Mouse (Mus musculus) G1E (cell line): Measurements from ENCODE around the gene Mcu. TPM values are rescaled to one million over a fixed set of nuclear protein-coding genes. Genes with fewer than 3 reads are reported as not detected.

Experiments
- ATAC-seq: 2 replicates; pipeline ENCODE4 v1.8.0; 2016; ENCODE audit warnings: mild to moderate bottlenecking; ENCODE audit not compliant: insufficient number of reproducible peaks, poor library complexity, low FRiP score, severe bottlenecking; ENCODE audit errors: extremely low read depth
- DNase-seq: peaks from one replicate; pipeline ENCODE4 v3.0.0; 2012; ENCODE audit warnings: low spot score
- H3K27me3 ChIP-seq: 2 replicates; pipeline ENCODE4 v1.6.1; 2012; ENCODE audit warnings: mild to moderate bottlenecking, low read length, inconsistent platforms; ENCODE audit not compliant: insufficient read depth
- H3K36me3 ChIP-seq: replicated peaks from 2 replicates; pipeline ENCODE3; 2012; ENCODE audit warnings: mild to moderate bottlenecking, inconsistent platforms
- H3K4me1 ChIP-seq: 2 replicates; pipeline ENCODE4 v1.6.1; 2012; ENCODE audit warnings: low read depth, low read length, inconsistent platforms, mixed read lengths; ENCODE audit not compliant: insufficient read depth
- H3K4me3 ChIP-seq: 2 replicates; pipeline ENCODE4 v1.5.1; 2012; ENCODE audit warnings: low read depth, mild to moderate bottlenecking, inconsistent platforms, low read length, moderate library complexity, mixed read lengths
- H3K9me3 ChIP-seq: replicated peaks from 2 replicates; pipeline ENCODE4 v1.6.1; 2012; ENCODE audit warnings: inconsistent platforms
- CTCF ChIP-seq: IDR thresholded peaks from 2 replicates; pipeline ENCODE4 v1.5.1; 2012; ENCODE audit warnings: low read depth, low read length, inconsistent platforms, mixed read lengths
- GATA1 ChIP-seq: IDR thresholded peaks from 2 replicates; pipeline ENCODE4 v1.6.1; 2012; ENCODE audit warnings: borderline replicate concordance, low read length, inconsistent platforms, mixed read lengths
- GATA2 ChIP-seq: IDR thresholded peaks from 2 replicates; pipeline ENCODE4 v1.6.1; 2012; ENCODE audit warnings: low read depth, low read length, inconsistent platforms, borderline replicate concordance
- POLR2AphosphoS5 ChIP-seq: IDR thresholded peaks from 2 replicates; pipeline ENCODE4 v1.6.1; 2012; ENCODE audit warnings: low read depth, low read length, inconsistent platforms; ENCODE audit not compliant: insufficient replicate concordance
- TAL1 ChIP-seq: conservative IDR thresholded peaks from 2 replicates; pipeline ENCODE4 v1.6.1; 2012; ENCODE audit warnings: low read depth, low read length, inconsistent platforms, mixed read lengths
- polyA plus RNA-seq: library from polyadenylated mRNA; stranded (reverse); fragments of >175 nt; gene quantifications from 2 replicates; pipeline ENCODE4 v1.2.3, GENCODE M21; 2012
- total RNA-seq, 2 experiments: library from RNA; stranded (forward) in 1 of 2; stranded (reverse) in 1 of 2; fragments of 200-1000 nt in 1 of 2; fragments of >200 nt in 1 of 2; fragmentation: Nextera tagmentation in 1 of 2; gene quantifications; 2 replicates each; pipeline ENCODE4 v1.2.3; 2014 to 2017

Mcu gene
- total and polyA plus RNA-seq, 3 experiments = 5.1 to 25.6 (median 22.5) TPM

GRCm38 (mm10) chr10:59547426-59547825, 69.1 kb downstream of the Mcu start:
- Histone ChIP-seq H3K9me3 (no peaks in the 10 kb centered on the region), H3K4me3 (no peak overlapping the region), H3K36me3 (peaks cover 10% of the 10 kb centered on the region), H3K4me1 (no peaks in the 10 kb centered on the region), H3K27me3 (no peaks in the 10 kb centered on the region)
- TF ChIP-seq TAL1 (no peak), CTCF (no peak), GATA1 (no peak), POLR2AphosphoS5 (no peak), GATA2 (no peak)
- no peak for DNase-seq
- no peak for ATAC-seq

DNA sequence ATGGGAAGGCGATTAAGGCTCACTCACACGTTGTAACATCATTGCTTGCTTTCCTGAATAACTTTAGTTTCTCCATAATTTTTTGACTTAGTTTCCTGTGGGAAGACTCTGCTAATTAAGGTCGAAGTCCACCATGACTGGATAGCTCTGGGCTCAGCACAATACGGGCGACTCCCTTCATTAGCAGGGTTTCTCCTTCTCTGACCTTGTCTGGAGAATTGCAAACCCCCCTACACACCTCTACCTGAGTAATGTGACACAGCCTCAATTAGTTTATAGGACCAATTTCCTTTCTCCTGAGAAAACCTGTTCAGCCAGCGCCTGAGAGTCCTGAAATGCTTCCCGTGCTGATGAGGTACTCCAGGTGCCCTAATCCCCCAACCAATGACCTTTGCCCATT, 71.3 kb downstream of the Mcu start:
- TF ChIP-seq CTCF (no peak), POLR2AphosphoS5 (no peak), GATA1 (no peak), TAL1 (no peak), GATA2 (no peak)
- Histone ChIP-seq H3K27me3 (no peaks in the 10 kb centered on the region), H3K4me1 (no peaks in the 10 kb centered on the region), H3K4me3 (no peak overlapping the region), H3K9me3 (no peaks in the 10 kb centered on the region), H3K36me3 (peaks cover 16% of the 10 kb centered on the region)
- DNase-seq (no peak), ATAC-seq (no peak)

DNA sequence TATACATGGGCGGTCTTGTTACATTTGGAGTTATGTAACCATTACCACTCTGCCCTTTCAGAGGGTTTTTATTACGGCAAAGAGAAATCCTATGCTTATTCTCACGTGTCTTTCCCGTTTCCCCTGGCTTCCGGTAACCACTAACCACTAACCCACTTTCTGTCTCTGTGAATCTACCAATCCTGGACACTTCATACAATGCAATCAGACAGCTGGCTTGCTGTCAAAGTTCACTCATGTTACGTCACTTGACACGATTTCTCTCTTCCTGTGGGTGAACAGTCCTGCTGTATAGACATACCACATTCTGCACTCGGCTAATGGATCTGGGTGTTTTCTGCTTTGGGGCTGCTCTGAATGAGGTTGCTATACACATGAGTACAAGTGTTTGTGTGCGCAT, 73.1 kb downstream of the Mcu start:
- H3K9me3 ChIP-seq = no peaks in the 10 kb centered on the region
- ATAC-seq = no peak
- no peak for DNase-seq
- H3K4me1 ChIP-seq = peaks cover 10% of the 10 kb centered on the region
- no peak for TF ChIP-seq GATA2
- no peak for TF ChIP-seq TAL1
- TF ChIP-seq GATA1 = no peak
- no peak for TF ChIP-seq CTCF
- TF ChIP-seq POLR2AphosphoS5 = no peak
- peaks cover 16% of the 10 kb centered on the region for H3K36me3 ChIP-seq
- H3K27me3 ChIP-seq = no peaks in the 10 kb centered on the region
- no peak overlapping the region for H3K4me3 ChIP-seq

DNA sequence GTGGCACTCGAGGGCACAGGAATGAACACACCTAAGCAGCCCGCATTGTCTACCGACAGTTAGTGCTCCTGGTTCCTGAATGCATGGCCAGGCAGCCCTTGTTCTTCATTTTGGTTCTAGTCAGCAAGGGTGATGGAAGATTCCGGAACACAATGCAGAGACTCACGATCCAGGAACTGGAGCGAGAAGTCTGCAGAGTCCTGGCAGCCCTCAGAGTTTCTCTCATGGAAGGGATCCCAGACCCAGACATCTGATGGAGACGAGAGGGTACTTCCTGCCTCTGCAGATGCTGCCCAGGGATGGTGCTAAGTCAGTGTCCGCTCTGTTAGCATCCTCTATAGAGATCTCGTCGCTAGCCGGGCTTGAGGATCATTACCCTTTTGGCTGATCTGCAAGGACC, 75.0 kb downstream of the Mcu start:
- TF ChIP-seq GATA1 = no peak
- no peak for TF ChIP-seq TAL1
- no peak for TF ChIP-seq POLR2AphosphoS5
- no peak for TF ChIP-seq CTCF
- TF ChIP-seq GATA2 = no peak
- DNase-seq = no peak
- H3K36me3 ChIP-seq = peaks cover 18% of the 10 kb centered on the region
- H3K27me3 ChIP-seq = no peaks in the 10 kb centered on the region
- ATAC-seq = no peak
- H3K4me3 ChIP-seq = no peak overlapping the region
- H3K4me1 ChIP-seq = peaks cover 10% of the 10 kb centered on the region
- no peaks in the 10 kb centered on the region for H3K9me3 ChIP-seq

DNA sequence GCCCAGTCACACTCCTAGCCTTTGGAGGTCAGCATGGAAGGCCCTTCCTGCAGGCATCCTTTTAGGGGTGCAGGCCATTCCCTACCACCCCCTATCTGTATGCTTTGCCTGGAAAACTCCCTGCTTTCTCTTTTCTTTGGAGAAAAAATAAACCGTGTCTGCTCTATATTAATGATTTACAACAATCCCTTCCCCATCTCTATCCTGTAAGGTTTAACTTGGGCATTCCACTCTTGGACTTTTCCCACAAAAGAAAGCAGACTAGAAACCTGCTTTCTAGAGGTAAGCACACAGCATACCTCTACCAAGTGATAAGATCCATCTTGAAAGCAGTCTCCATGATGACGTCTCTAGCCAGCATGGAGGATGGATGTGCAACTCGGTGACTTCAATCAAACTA, 75.9 kb downstream of the Mcu start:
- H3K4me3 ChIP-seq = no peak overlapping the region
- peaks cover 10% of the 10 kb centered on the region for H3K4me1 ChIP-seq
- H3K9me3 ChIP-seq = no peaks in the 10 kb centered on the region
- DNase-seq = no peak
- ATAC-seq = no peak
- peaks cover 14% of the 10 kb centered on the region for H3K36me3 ChIP-seq
- TF ChIP-seq GATA2 (no peak), POLR2AphosphoS5 (no peak), CTCF (no peak), GATA1 (no peak)
- no peaks in the 10 kb centered on the region for H3K27me3 ChIP-seq

DNA sequence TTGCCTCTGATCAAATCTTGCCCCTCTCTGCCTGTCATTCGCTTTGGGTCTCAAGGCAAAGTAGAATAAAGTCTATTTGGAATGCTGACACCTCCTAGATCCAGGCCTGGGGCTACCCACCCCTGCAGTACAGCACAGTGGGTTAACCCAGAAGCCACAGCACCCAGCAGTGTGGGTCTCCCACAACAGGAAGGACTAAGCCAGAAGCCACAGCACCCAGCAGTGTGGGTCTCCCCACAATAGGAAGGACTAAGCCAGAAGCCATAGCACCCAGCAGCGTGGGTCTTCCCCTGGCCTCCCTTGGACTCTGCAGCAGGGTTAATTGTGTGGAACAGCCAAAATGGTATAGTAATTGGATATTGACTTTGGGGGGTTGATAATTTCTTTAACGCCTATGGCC, 76.4 kb downstream of the Mcu start:
- no peak for ATAC-seq
- Histone ChIP-seq H3K4me1 (peaks cover 10% of the 10 kb centered on the region), H3K27me3 (no peaks in the 10 kb centered on the region)

GRCm38 (mm10) chr10:59539533-59539875, 77.0 kb downstream of the Mcu start:
- Histone ChIP-seq H3K27me3 (no peaks in the 10 kb centered on the region), H3K4me3 (no peak overlapping the region; the same call in 1 of the 2 replicates), H3K9me3 (no peaks in the 10 kb centered on the region), H3K36me3 (peaks cover 16% of the 10 kb centered on the region), H3K4me1 (peaks cover 10% of the 10 kb centered on the region)
- ATAC-seq (no peak), DNase-seq (peak; percentile 2)
- TF ChIP-seq CTCF (no peak), POLR2AphosphoS5 (no peak)

More for the DNA sequence above, 76.4 kb downstream of the Mcu start:
- no peak for TF ChIP-seq GATA1
- no peak for TF ChIP-seq GATA2
- no peak for TF ChIP-seq POLR2AphosphoS5
- no peak for TF ChIP-seq CTCF
- no peak for TF ChIP-seq TAL1
- Histone ChIP-seq H3K36me3 (peaks cover 14% of the 10 kb centered on the region), H3K4me3 (no peak overlapping the region), H3K9me3 (no peaks in the 10 kb centered on the region)
- no peak for DNase-seq
